Mouse (Mus musculus): ENCODE results near the gene Ikzf4. TPM values are rescaled to one million over a fixed set of nuclear protein-coding genes. Genes with fewer than 3 reads are reported as not detected.
"Not testable (repeated sequence)": the region's sequence is repeated elsewhere in the genome, so short reads cannot be mapped to it uniquely, and the experiment has no call there.

The Ikzf4 gene
- polyA plus RNA-seq, 1 experiment from 2014 or later = 2.8 TPM

GRCm38 (mm10) chr10:128642749-128643148 lies 3.0 kb downstream of the Ikzf4 start:
- Histone ChIP-seq H3K9me3 (ENCODE audit: control insufficient read depth, low read length) (no peaks in the 10 kb centered on the region), H3K36me3 (ENCODE audit: control insufficient read depth, insufficient read depth, low read length) (0 out of 2 replicates have a peak, but pooled peaks cover 2% of the 10 kb centered on the region), H3K4me2 (replicated peaks; ENCODE audit: low read depth, low read length) (no peak overlapping the region), H3K4me1 (ENCODE audit: control insufficient read depth, insufficient read depth, low read length) (peaks cover 15% of the 10 kb centered on the region), H3K27me3 (ENCODE audit: control insufficient read depth, insufficient read depth, low read length) (no peaks in the 10 kb centered on the region), H3K4me3 (ENCODE audit: low read length) (no peak overlapping the region), H3K9ac (ENCODE audit: low read depth, low read length) (no peak overlapping the region), H3K27ac (ENCODE audit: low read depth, low read length) (no peak overlapping the region)
- 91% methylated on average over 6 of the region's 6 CpGs for WGBS
- no peak for ATAC-seq (ENCODE audit: low FRiP score, low TSS enrichment)

- no peaks in the 10 kb centered on the region for H3K27me3 ChIP-seq (ENCODE audit: control insufficient read depth, insufficient read depth, low read length)
- no peak overlapping the region for H3K9ac ChIP-seq (ENCODE audit: low read depth, low read length)
- H3K4me3 ChIP-seq (ENCODE audit: low read length) = no peak overlapping the region
- H3K4me1 ChIP-seq (ENCODE audit: control insufficient read depth, insufficient read depth, low read length) = peaks cover 15% of the 10 kb centered on the region
- H3K27ac ChIP-seq (ENCODE audit: low read depth, low read length) = no peak overlapping the region
- 0 out of 2 replicates have a peak, but pooled peaks cover 2% of the 10 kb centered on the region for H3K36me3 ChIP-seq (ENCODE audit: control insufficient read depth, insufficient read depth, low read length)
- no peaks in the 10 kb centered on the region for H3K9me3 ChIP-seq (ENCODE audit: control insufficient read depth, low read length)
- H3K4me2 ChIP-seq (replicated peaks; ENCODE audit: low read depth, low read length) = no peak overlapping the region
- ATAC-seq (ENCODE audit: low FRiP score, low TSS enrichment) = no peak
- 85% methylated on average over 7 of the region's 7 CpGs for WGBS
These were observed 3.9 kb downstream of the Ikzf4 start for GRCm38 (mm10) chr10:128641871-128642270.

- Histone ChIP-seq H3K9ac (ENCODE audit: low read depth, low read length) (no peak overlapping the region), H3K36me3 (ENCODE audit: control insufficient read depth, insufficient read depth, low read length) (0 out of 2 replicates have a peak, but pooled peaks cover 2% of the 10 kb centered on the region), H3K4me1 (ENCODE audit: control insufficient read depth, insufficient read depth, low read length) (peaks cover 7% of the 10 kb centered on the region; the same call in 1 of the 2 replicates), H3K27me3 (ENCODE audit: control insufficient read depth, insufficient read depth, low read length) (no peaks in the 10 kb centered on the region), H3K9me3 (ENCODE audit: control insufficient read depth, low read length) (no peaks in the 10 kb centered on the region), H3K27ac (ENCODE audit: low read depth, low read length) (no peak overlapping the region), H3K4me3 (ENCODE audit: low read length) (no peak overlapping the region), H3K4me2 (replicated peaks; ENCODE audit: low read depth, low read length) (no peak overlapping the region)
- 94% methylated on average over 15 of the region's 15 CpGs for WGBS
- ATAC-seq (ENCODE audit: low FRiP score, low TSS enrichment) = no peak
These were observed 4.9 kb downstream of the Ikzf4 start for GRCm38 (mm10) chr10:128640891-128641290.

- Histone ChIP-seq H3K27ac (ENCODE audit: low read depth, low read length) (no peak overlapping the region), H3K36me3 (ENCODE audit: control insufficient read depth, insufficient read depth, low read length) (peaks cover 5% of the 10 kb centered on the region; the same call in 1 of the 2 replicates), H3K4me2 (replicated peaks; ENCODE audit: low read depth, low read length) (no peak overlapping the region), H3K27me3 (ENCODE audit: control insufficient read depth, insufficient read depth, low read length) (no peaks in the 10 kb centered on the region), H3K4me1 (ENCODE audit: control insufficient read depth, insufficient read depth, low read length) (peaks cover 4% of the 10 kb centered on the region; the same call in 1 of the 2 replicates), H3K4me3 (ENCODE audit: low read length) (no peak overlapping the region), H3K9me3 (ENCODE audit: control insufficient read depth, low read length) (no peaks in the 10 kb centered on the region), H3K9ac (ENCODE audit: low read depth, low read length) (no peak overlapping the region)
- ATAC-seq (ENCODE audit: low FRiP score, low TSS enrichment) = no peak
- WGBS = 88% methylated on average over 14 of the region's 14 CpGs
These were observed 5.8 kb downstream of the Ikzf4 start for GRCm38 (mm10) chr10:128639999-128640398.

- Histone ChIP-seq H3K9me3 (ENCODE audit: control insufficient read depth, low read length) (no peaks in the 10 kb centered on the region), H3K27me3 (ENCODE audit: control insufficient read depth, insufficient read depth, low read length) (no peaks in the 10 kb centered on the region), H3K4me2 (replicated peaks; ENCODE audit: low read depth, low read length) (no peak overlapping the region), H3K9ac (ENCODE audit: low read depth, low read length) (no peak overlapping the region), H3K27ac (ENCODE audit: low read depth, low read length) (no peak overlapping the region), H3K36me3 (ENCODE audit: control insufficient read depth, insufficient read depth, low read length) (peaks cover 5% of the 10 kb centered on the region; the same call in 1 of the 2 replicates), H3K4me1 (ENCODE audit: control insufficient read depth, insufficient read depth, low read length) (0 out of 2 replicates have a peak, but pooled peaks cover 3% of the 10 kb centered on the region), H3K4me3 (ENCODE audit: low read length) (no peak overlapping the region)
- 22% methylated on average over 11 of the region's 11 CpGs for WGBS
- no peak for ATAC-seq (ENCODE audit: low FRiP score, low TSS enrichment)
These were observed 8.8 kb downstream of the Ikzf4 start for GRCm38 (mm10) chr10:128637011-128637410.

GRCm38 (mm10) chr10:128636561-128636960 lies 9.2 kb downstream of the Ikzf4 start:
- 0 out of 2 replicates have a peak, but pooled peaks cover 3% of the 10 kb centered on the region for H3K4me1 ChIP-seq (ENCODE audit: control insufficient read depth, insufficient read depth, low read length)
- H3K27me3 ChIP-seq (ENCODE audit: control insufficient read depth, insufficient read depth, low read length) = no peaks in the 10 kb centered on the region
- no peak for ATAC-seq (ENCODE audit: low FRiP score, low TSS enrichment)
- H3K9ac ChIP-seq (ENCODE audit: low read depth, low read length) = no peak overlapping the region
- 59% methylated on average over 6 of the region's 6 CpGs for WGBS
- no peaks in the 10 kb centered on the region for H3K9me3 ChIP-seq (ENCODE audit: control insufficient read depth, low read length)
- H3K36me3 ChIP-seq (ENCODE audit: control insufficient read depth, insufficient read depth, low read length) = peaks cover 5% of the 10 kb centered on the region; the same call in 1 of the 2 replicates
- H3K4me2 ChIP-seq (replicated peaks; ENCODE audit: low read depth, low read length) = no peak overlapping the region
- no peak overlapping the region for H3K27ac ChIP-seq (ENCODE audit: low read depth, low read length)
- no peak overlapping the region for H3K4me3 ChIP-seq (ENCODE audit: low read length)

- H3K36me3 ChIP-seq (ENCODE audit: control insufficient read depth, insufficient read depth, low read length) = peaks cover 5% of the 10 kb centered on the region; the same call in 1 of the 2 replicates
- no peak overlapping the region for H3K9ac ChIP-seq (ENCODE audit: low read depth, low read length)
- ATAC-seq (ENCODE audit: low FRiP score, low TSS enrichment) = no peak
- H3K4me1 ChIP-seq (ENCODE audit: control insufficient read depth, insufficient read depth, low read length) = 0 out of 2 replicates have a peak, but pooled peaks cover 3% of the 10 kb centered on the region
- no peak overlapping the region for H3K27ac ChIP-seq (ENCODE audit: low read depth, low read length)
- no peak overlapping the region for H3K4me2 ChIP-seq (replicated peaks; ENCODE audit: low read depth, low read length)
- no peaks in the 10 kb centered on the region for H3K27me3 ChIP-seq (ENCODE audit: control insufficient read depth, insufficient read depth, low read length)
- H3K4me3 ChIP-seq (ENCODE audit: low read length) = no peak overlapping the region
- WGBS = 94% methylated on average over 13 of the region's 13 CpGs
- H3K9me3 ChIP-seq (ENCODE audit: control insufficient read depth, low read length) = no peaks in the 10 kb centered on the region
These were observed 10.1 kb downstream of the Ikzf4 start for GRCm38 (mm10) chr10:128635697-128636096.

- H3K9ac ChIP-seq (ENCODE audit: low read depth, low read length) = no peak overlapping the region
- 35% methylated on average over 6 of the region's 6 CpGs for WGBS
These were observed 14.2 kb downstream of the Ikzf4 start for GRCm38 (mm10) chr10:128631571-128631970.

GRCm38 (mm10) chr10:128630306-128630705 lies 15.5 kb downstream of the Ikzf4 start:
- not testable (repeated sequence) for ATAC-seq (ENCODE audit: low FRiP score, low TSS enrichment); H3K9me3 ChIP-seq (ENCODE audit: control insufficient read depth, low read length); H3K4me3 ChIP-seq (ENCODE audit: low read length); H3K4me1 ChIP-seq (ENCODE audit: control insufficient read depth, insufficient read depth, low read length); H3K27me3 ChIP-seq (ENCODE audit: control insufficient read depth, insufficient read depth, low read length); H3K9ac ChIP-seq (ENCODE audit: low read depth, low read length); H3K4me2 ChIP-seq (replicated peaks; ENCODE audit: low read depth, low read length); H3K27ac ChIP-seq (ENCODE audit: low read depth, low read length); H3K36me3 ChIP-seq (ENCODE audit: control insufficient read depth, insufficient read depth, low read length)
- 84% methylated on average over 5 of the region's 5 CpGs for WGBS

More at GRCm38 (mm10) chr10:128631571-128631970, 14.2 kb downstream of the Ikzf4 start:
- ATAC-seq (ENCODE audit: low FRiP score, low TSS enrichment) = no peak
- no peaks in the 10 kb centered on the region for H3K9me3 ChIP-seq (ENCODE audit: control insufficient read depth, low read length)
- no peaks in the 10 kb centered on the region for H3K4me1 ChIP-seq (ENCODE audit: control insufficient read depth, insufficient read depth, low read length)
- peaks cover 3% of the 10 kb centered on the region; the same call in 1 of the 2 replicates for H3K36me3 ChIP-seq (ENCODE audit: control insufficient read depth, insufficient read depth, low read length)
- H3K4me2 ChIP-seq (replicated peaks; ENCODE audit: low read depth, low read length) = no peak overlapping the region
- no peaks in the 10 kb centered on the region for H3K27me3 ChIP-seq (ENCODE audit: control insufficient read depth, insufficient read depth, low read length)
- no peak overlapping the region for H3K4me3 ChIP-seq (ENCODE audit: low read length)
- H3K27ac ChIP-seq (ENCODE audit: low read depth, low read length) = no peak overlapping the region
